Comparison of ENCODE assay signal across 10 mouse cellular contexts in the genomic region with DNA sequence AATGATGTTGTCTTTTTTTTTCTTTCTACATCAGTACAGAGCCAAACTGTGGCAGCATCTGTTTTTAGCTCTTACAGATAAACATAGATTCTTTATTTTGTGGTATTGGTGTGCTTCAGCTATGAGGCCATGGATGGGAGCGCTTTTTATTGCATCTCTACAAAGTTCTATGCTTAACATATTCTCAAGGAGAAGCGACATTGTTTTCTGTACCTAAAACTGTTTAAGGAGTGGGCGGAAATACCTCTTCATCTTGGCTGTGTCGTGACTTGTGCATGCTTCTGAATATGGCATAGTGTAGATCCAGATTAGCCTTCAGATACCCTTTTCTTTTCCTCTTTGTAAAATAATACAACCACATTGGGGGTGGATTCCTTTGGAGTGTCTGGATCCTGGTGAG.
"Had no signal": no experiment of that assay in that cellular context is flagged by ENCODE, and none has a peak within 500 bp of the region (broad histone marks: within the 10 kb centered on the region; RNA-seq: fewer than 3 reads in every experiment).

No protein-coding gene starts in this region.

- ATAC-seq: liver, postnatal 0 days; midbrain, embryonic 13.5 days; midbrain, embryonic 15.5 days had no signal

- DNase-seq: liver, embryonic 13.5 days; liver, postnatal 0 days; lung, adult 2 months; lung, postnatal 10 days; lung, postnatal 36 days; thymus, adult 18-20 months; thymus, postnatal 14 days; thymus, postnatal 36 days had no signal
